Mouse (Mus musculus) small intestine, adult 2 months (tissue): Measurements from ENCODE around the gene Sebox.
"Not testable (repeated sequence)": the region's sequence is repeated elsewhere in the genome, so short reads cannot be mapped to it uniquely, and the experiment has no call there.

Experiments used
- CTCF ChIP-seq: fragments of 200-500 bp; IDR thresholded peaks from 2 replicates; pipeline ENCODE4 v1.5.1; 2012; ENCODE audit warnings: low read depth, mild to moderate bottlenecking, control low read depth, inconsistent platforms, low read length, moderate library complexity, mixed read lengths; ENCODE audit not compliant: insufficient replicate concordance, insufficient read length; ENCODE audit errors: extremely low read depth
- POLR2A ChIP-seq: fragments of 200-500 bp; IDR thresholded peaks from 2 replicates; pipeline ENCODE4 v1.6.1; 2012; ENCODE audit warnings: low read depth, mild to moderate bottlenecking, control low read depth, inconsistent platforms, low read length, moderate library complexity

- TF ChIP-seq POLR2A, CTCF: not testable (repeated sequence)
These were observed 28.3 kb downstream of the Sebox start for GRCm38 (mm10) chr11:78531515-78531914.
